Mouse (Mus musculus) liver, postnatal 0 days (tissue): ENCODE results near the gene Nxpe3.

ENCODE experiments used
- CTCF ChIP-seq: sonication (generic); IDR thresholded peaks from 2 replicates; pipeline ENCODE4 v1.5.1; 2016; ENCODE audit warnings: antibody characterized with exemption, low read depth
- EP300 ChIP-seq: IDR thresholded peaks from 2 replicates; pipeline ENCODE4 v1.6.1; 2016; ENCODE audit warnings: antibody characterized with exemption, low read depth, mild to moderate bottlenecking

GRCm38 (mm10) chr16:55861104-55861503, 34.0 kb downstream of the Nxpe3 start:
- TF ChIP-seq CTCF (no peak), EP300 (no peak)
